Mouse (Mus musculus) CH12.LX (cell line): ENCODE data around the gene Cenpa. TPM values are rescaled to one million over a fixed set of nuclear protein-coding genes. Genes with fewer than 3 reads are reported as not detected.

ENCODE experiments used
- DNase-seq: peaks from one replicate; pipeline ENCODE4 v3.0.0-alpha.2; 2013; ENCODE audit errors: extremely low read depth
- H3K27ac ChIP-seq: 2 replicates; pipeline ENCODE4 v1.5.1; 2012; ENCODE audit warnings: low read depth, mild to moderate bottlenecking, control low read depth, moderate library complexity; ENCODE audit not compliant: insufficient read depth
- H3K27me3 ChIP-seq: replicated peaks from 2 replicates; pipeline ENCODE3; 2012; ENCODE audit warnings: inconsistent platforms
- H3K36me3 ChIP-seq, 2 experiments: replicated peaks in 1 of 2; 2 replicates each; pipeline versions ENCODE3 to v1.6.1; 2012; ENCODE audit warnings: inconsistent platforms in 1 of 2, low read length in 1 of 2, mild to moderate bottlenecking in 1 of 2, mixed read lengths in 1 of 2, moderate library complexity in 1 of 2; ENCODE audit not compliant: control insufficient read depth in 1 of 2, insufficient read depth in 1 of 2
- H3K4me1 ChIP-seq, 2 experiments: 2 replicates each; pipeline ENCODE4 v1.6.1; 2012; ENCODE audit warnings: inconsistent platforms in 1 of 2, moderate library complexity in 1 of 2; ENCODE audit not compliant: insufficient read depth in 2 of 2, control insufficient read depth in 1 of 2
- H3K4me2 ChIP-seq: 2 replicates; pipeline ENCODE4 v1.6.1; 2012; ENCODE audit warnings: low read depth, mild to moderate bottlenecking, control low read depth; ENCODE audit not compliant: poor library complexity, insufficient read depth, severe bottlenecking
- H3K4me3 ChIP-seq, 3 experiments: fragments of 150-350 bp in 1 of 3; sonication (generic) in 1 of 3; replicated peaks in 1 of 3; 2 replicates each; pipeline versions ENCODE3 to v1.5.1; 2011 to 2012; ENCODE audit warnings: low read depth in 2 of 3, low read length in 2 of 3, mild to moderate bottlenecking in 2 of 3, moderate library complexity in 2 of 3, control low read depth in 1 of 3, improper control_type of control experiment in 1 of 3, inconsistent platforms in 1 of 3, mixed read lengths in 1 of 3; ENCODE audit not compliant: poor library complexity in 1 of 3
- H3K79me2 ChIP-seq: replicated peaks from 2 replicates; pipeline ENCODE4 v1.6.1; 2012; ENCODE audit warnings: mild to moderate bottlenecking, moderate library complexity; ENCODE audit not compliant: control insufficient read depth, poor library complexity, insufficient read depth, severe bottlenecking; ENCODE audit errors: extremely low read depth
- H3K9ac ChIP-seq: 2 replicates; pipeline ENCODE4 v1.6.1; 2012; ENCODE audit warnings: low read depth, mild to moderate bottlenecking, control low read depth, moderate library complexity; ENCODE audit not compliant: insufficient read depth
- H3K9me3 ChIP-seq: replicated peaks from 2 replicates; pipeline ENCODE3; 2012; ENCODE audit warnings: low read length, inconsistent platforms, mixed read lengths
- BHLHE40 ChIP-seq: IDR thresholded peaks from 2 replicates; pipeline ENCODE4 v1.6.1; 2011; ENCODE audit warnings: mild to moderate bottlenecking, low read depth, low read length, improper control_type of control experiment
- CHD1 ChIP-seq: IDR thresholded peaks from 2 replicates; pipeline ENCODE4 v1.6.1; 2012; ENCODE audit warnings: low read depth, low read length, improper control_type of control experiment, inconsistent platforms
- E2F4 ChIP-seq: IDR thresholded peaks from 2 replicates; pipeline ENCODE4 v1.6.1; 2011; ENCODE audit warnings: low read depth, low read length, improper control_type of control experiment; ENCODE audit not compliant: insufficient replicate concordance
- ELF1 ChIP-seq: IDR thresholded peaks from 2 replicates; pipeline ENCODE4 v1.6.1; 2014; ENCODE audit warnings: low read depth, mild to moderate bottlenecking, inconsistent platforms, low read length, improper control_type of control experiment
- ETS1 ChIP-seq: conservative IDR thresholded peaks from 2 replicates; pipeline ENCODE4 v1.6.1; 2012; ENCODE audit warnings: low read depth, mild to moderate bottlenecking, inconsistent platforms, low read length, improper control_type of control experiment, moderate library complexity
- GABPA ChIP-seq: IDR thresholded peaks from 2 replicates; pipeline ENCODE4 v1.6.1; 2012; ENCODE audit warnings: low read depth, low read length, improper control_type of control experiment, inconsistent platforms; ENCODE audit not compliant: insufficient replicate concordance
- HCFC1 ChIP-seq: IDR thresholded peaks from 2 replicates; pipeline ENCODE4 v1.6.1; 2012; ENCODE audit warnings: low read depth, mild to moderate bottlenecking, inconsistent platforms, low read length, improper control_type of control experiment
- IRF4 ChIP-seq: IDR thresholded peaks from 2 replicates; pipeline ENCODE4 v1.6.1; 2014; ENCODE audit warnings: low read depth, mild to moderate bottlenecking, inconsistent platforms, low read length, improper control_type of control experiment
- JUN ChIP-seq: IDR thresholded peaks from 2 replicates; pipeline ENCODE4 v1.6.1; 2011; ENCODE audit warnings: low read depth, mild to moderate bottlenecking, low read length, improper control_type of control experiment, moderate library complexity; ENCODE audit not compliant: insufficient read depth
- KAT2A ChIP-seq: IDR thresholded peaks from 2 replicates; pipeline ENCODE4 v1.6.1; 2012; ENCODE audit warnings: low read length, improper control_type of control experiment, inconsistent platforms; ENCODE audit not compliant: insufficient replicate concordance
- MAFK ChIP-seq: IDR thresholded peaks from 2 replicates; pipeline ENCODE4 v1.6.1; 2011; ENCODE audit warnings: low read length, improper control_type of control experiment; ENCODE audit not compliant: insufficient replicate concordance
- MAX ChIP-seq: IDR thresholded peaks from 2 replicates; pipeline ENCODE4 v1.6.1; 2011; ENCODE audit warnings: low read length, improper control_type of control experiment
- MAZ ChIP-seq: IDR thresholded peaks from 2 replicates; pipeline ENCODE4 v1.6.1; 2012; ENCODE audit warnings: low read depth, mild to moderate bottlenecking, inconsistent platforms, low read length, improper control_type of control experiment, moderate library complexity
- MXI1 ChIP-seq: IDR thresholded peaks from 2 replicates; pipeline ENCODE4 v1.6.1; 2011; ENCODE audit warnings: mild to moderate bottlenecking, low read depth, low read length, improper control_type of control experiment
- MYC ChIP-seq: IDR thresholded peaks from 2 replicates; pipeline ENCODE4 v1.6.1; 2011; ENCODE audit warnings: low read depth, mild to moderate bottlenecking, improper control_type of control experiment, low read length
- NRF1 ChIP-seq: IDR thresholded peaks from 2 replicates; pipeline ENCODE4 v1.6.1; 2014; ENCODE audit warnings: low read depth, mild to moderate bottlenecking, inconsistent platforms, low read length, improper control_type of control experiment, moderate library complexity
- POLR2A ChIP-seq: IDR thresholded peaks from 2 replicates; pipeline ENCODE4 v1.6.1; 2011; ENCODE audit warnings: low read depth, mild to moderate bottlenecking, improper control_type of control experiment, low read length
- POLR2AphosphoS2 ChIP-seq: IDR thresholded peaks from 2 replicates; pipeline ENCODE4 v1.6.1; 2011; ENCODE audit warnings: low read depth, low read length, improper control_type of control experiment
- RCOR1 ChIP-seq: conservative IDR thresholded peaks from 2 replicates; pipeline ENCODE4 v1.6.1; 2012; ENCODE audit warnings: low read depth, mild to moderate bottlenecking, inconsistent platforms, low read length, improper control_type of control experiment
- SIN3A ChIP-seq: IDR thresholded peaks from 2 replicates; pipeline ENCODE4 v1.6.1; 2012; ENCODE audit warnings: low read length, improper control_type of control experiment, inconsistent platforms
- SMC3 ChIP-seq: IDR thresholded peaks from 2 replicates; pipeline ENCODE4 v1.6.1; 2011; ENCODE audit warnings: low read depth, low read length, improper control_type of control experiment
- TBP ChIP-seq: conservative IDR thresholded peaks from 2 replicates; pipeline ENCODE4 v1.6.1; 2011; ENCODE audit warnings: low read depth, low read length, improper control_type of control experiment
- TCF12 ChIP-seq: IDR thresholded peaks from 2 replicates; pipeline ENCODE4 v1.6.1; 2014; ENCODE audit warnings: low read depth, mild to moderate bottlenecking, inconsistent platforms, low read length, improper control_type of control experiment
- UBTF ChIP-seq: IDR thresholded peaks from 2 replicates; pipeline ENCODE4 v1.6.1; 2012; ENCODE audit warnings: low read depth, mild to moderate bottlenecking, inconsistent platforms, low read length, improper control_type of control experiment, moderate library complexity
- USF1 ChIP-seq: IDR thresholded peaks from 2 replicates; pipeline ENCODE4 v1.6.1; 2014; ENCODE audit warnings: low read depth, mild to moderate bottlenecking, inconsistent platforms, low read length, improper control_type of control experiment
- USF2 ChIP-seq: conservative IDR thresholded peaks from 2 replicates; pipeline ENCODE4 v1.6.1; 2011; ENCODE audit warnings: low read depth, low read length, improper control_type of control experiment
- ZC3H11A ChIP-seq: IDR thresholded peaks from 2 replicates; pipeline ENCODE4 v1.6.1; 2012; ENCODE audit warnings: low read depth, mild to moderate bottlenecking, inconsistent platforms, low read length, improper control_type of control experiment
- ZKSCAN1 ChIP-seq: IDR thresholded peaks from 2 replicates; pipeline ENCODE4 v1.6.1; 2012; ENCODE audit warnings: low read depth, inconsistent platforms, low read length, improper control_type of control experiment, borderline replicate concordance
- ZMIZ1 ChIP-seq: IDR thresholded peaks from 2 replicates; pipeline ENCODE4 v1.6.1; 2012; ENCODE audit warnings: low read depth, mild to moderate bottlenecking, inconsistent platforms, low read length, improper control_type of control experiment
- ZNF384 ChIP-seq: IDR thresholded peaks from 2 replicates; pipeline ENCODE4 v1.6.1; 2012; ENCODE audit warnings: low read depth, low read length, improper control_type of control experiment, inconsistent platforms
- dilution Hi-C: fragments of 300-500 bp; cut with MboI; formaldehyde crosslinking; loops from 2 replicates; pipeline ENCODE4 v1.14.3; 2020; ENCODE audit warnings: low sequenced_read_pairs; ENCODE audit not compliant: extremely low pct_unique_long_range_greater_than_20kb, extremely low pct_ligation_motif_present
- in situ Hi-C: fragments of 300-500 bp; cut with MboI; formaldehyde crosslinking; loops from 3 replicates; pipeline ENCODE4 v1.14.3; 2019; ENCODE audit warnings: low sequenced_read_pairs, low pct_ligation_motif_present, low pct_unique_long_range_greater_than_20kb, mixed read lengths
- polyA plus RNA-seq: library from polyadenylated mRNA; unstranded; fragments of >175 nt; gene quantifications from 2 replicates; pipeline ENCODE4 v1.2.1, GENCODE M21; 2012; ENCODE audit warnings: low read depth; ENCODE audit not compliant: insufficient read length
- total RNA-seq, 2 experiments: library from RNA; depleted of rRNA; stranded (reverse); fragments of 300-350 nt in 1 of 2; fragments of >200 nt in 1 of 2; gene quantifications; 2 replicates each; pipeline ENCODE4 v1.2.3; 2012 to 2014

Cenpa gene
- total and polyA plus RNA-seq, 3 experiments: 89.4 to 163 (median 125) TPM

GRCm38 (mm10) chr5:30710486-30710885 is 43.9 kb downstream of the Cenpa start:
- Histone ChIP-seq H3K27ac (no peak overlapping the region), H3K4me3 (no peak overlapping the region), H3K4me2 (no peak overlapping the region; the same call in 1 of the 2 replicates), H3K4me1 (peaks cover 15 to 43% of the 10 kb centered on the region in 2 experiments), H3K36me3 (no peaks in the 10 kb centered on the region), H3K27me3 (peaks cover 68% of the 10 kb centered on the region), H3K9me3 (no peaks in the 10 kb centered on the region), H3K79me2 (no peaks in the 10 kb centered on the region), H3K9ac (no peak overlapping the region)
- in situ Hi-C loops: no loop called here
- no peak for TF ChIP-seq E2F4
- no peak for TF ChIP-seq ETS1
- TF ChIP-seq POLR2A: no peak
- no peak for TF ChIP-seq HCFC1
- TF ChIP-seq SMC3: no peak
- no peak for TF ChIP-seq ZKSCAN1
- TF ChIP-seq CHD1: no peak
- no peak for TF ChIP-seq MAFK
- no peak for TF ChIP-seq MXI1
- TF ChIP-seq TCF12: no peak
- no peak for TF ChIP-seq ZC3H11A
- no peak for TF ChIP-seq USF2
- TF ChIP-seq JUN: no peak
- no peak for TF ChIP-seq BHLHE40
- TF ChIP-seq ZMIZ1: no peak
- TF ChIP-seq IRF4: no peak
- no peak for TF ChIP-seq NRF1
- DNase-seq: no peak
- dilution Hi-C loops: no loop called here

GRCm38 (mm10) chr5:30711147-30712001 is 44.8 kb downstream of the Cenpa start, which contains the start of gene Dpysl5:
Dpysl5 (plus strand) TSS chr5:30711564.
- no peak within 1 kb of the TSS for H3K27ac ChIP-seq
- in situ Hi-C loops: no loop called here
- no peaks in the 10 kb centered on the region for H3K9me3 ChIP-seq
- no peaks in the 10 kb centered on the region for H3K36me3 ChIP-seq
- dilution Hi-C loops: no loop called here
- DNase-seq: no peak
- no peaks in the 10 kb centered on the region for H3K79me2 ChIP-seq
- H3K4me2 ChIP-seq: peak within 1 kb of the TSS; percentile 85
- H3K4me1 ChIP-seq: peaks cover 15 to 43% of the 10 kb centered on the region in 2 experiments
- H3K9ac ChIP-seq: no peak within 1 kb of the TSS; the same call in 1 of the 2 replicates
- H3K4me3 ChIP-seq: peak within 1 kb of the TSS in 2 of 3 experiments; percentile 32 to 62
- peaks cover 77% of the 10 kb centered on the region for H3K27me3 ChIP-seq
- TF ChIP-seq TBP: no peak
- TF ChIP-seq MAX: no peak
- TF ChIP-seq SMC3: no peak
- TF ChIP-seq RCOR1: no peak
- no peak for TF ChIP-seq ZNF384
- TF ChIP-seq MAFK: no peak
- no peak for TF ChIP-seq SIN3A
- TF ChIP-seq USF1: no peak
- no peak for TF ChIP-seq E2F4
- no peak for TF ChIP-seq POLR2A
- no peak for TF ChIP-seq GABPA
- 0 out of 2 replicates have a peak, but pooled peaks have one; percentile 38 for TF ChIP-seq MAZ
- TF ChIP-seq IRF4: 0 out of 2 replicates have a peak, but pooled peaks have one; percentile 18
- TF ChIP-seq KAT2A: no peak
- no peak for TF ChIP-seq ZMIZ1
- TF ChIP-seq MYC: no peak
- 0 out of 2 replicates have a peak, but pooled peaks have one; percentile 44 for TF ChIP-seq UBTF
- no peak for TF ChIP-seq ELF1
- no peak for TF ChIP-seq POLR2AphosphoS2
- TF ChIP-seq HCFC1: peak; percentile 66
- TF ChIP-seq ZKSCAN1: no peak
